Mouse (Mus musculus): ENCODE results near the gene Mfsd10. TPM values are rescaled to one million over a fixed set of nuclear protein-coding genes. Genes with fewer than 3 reads are reported as not detected.
A peak's percentile ranks its signal among the peaks of the same experiment; 100 is the strongest.
"Not testable (repeated sequence)": the region's sequence is repeated elsewhere in the genome, so short reads cannot be mapped to it uniquely, and the experiment has no call there.

Mfsd10 gene
- total and polyA plus RNA-seq, 3 experiments = 136 to 296 TPM; not detected in 1

DNA sequence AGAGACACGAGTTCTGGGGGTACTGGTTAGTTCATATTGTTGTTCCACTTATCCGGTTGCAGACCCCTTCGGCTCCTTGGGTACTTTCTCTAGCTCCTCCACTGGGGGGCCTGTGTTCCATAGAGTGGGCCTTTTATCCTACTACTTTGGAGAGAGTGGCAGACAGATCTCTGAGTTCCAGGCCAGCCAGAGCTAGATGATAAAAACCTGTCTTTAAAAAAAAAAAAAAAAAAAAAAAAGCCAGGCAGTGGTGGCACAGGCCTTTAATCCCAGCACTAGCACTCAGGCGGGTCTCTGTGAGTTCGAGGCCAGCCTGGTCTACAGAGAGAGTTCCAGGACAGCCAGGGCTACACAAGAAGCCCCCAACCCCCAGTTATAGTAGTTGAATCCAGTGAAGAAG lies 44.8 kb downstream of the Mfsd10 start:
- H3K27me3 ChIP-seq (ENCODE audit: control insufficient read depth in 1 of 2, insufficient read depth in 2 of 2, low read length in 2 of 2); H3K4me3 ChIP-seq (ENCODE audit: control insufficient read depth in 1 of 2, insufficient read depth in 1 of 2, low read depth in 2 of 2, low read length in 2 of 2); H3K27ac ChIP-seq (ENCODE audit: control insufficient read depth, low read depth, low read length): not testable (repeated sequence)

DNA sequence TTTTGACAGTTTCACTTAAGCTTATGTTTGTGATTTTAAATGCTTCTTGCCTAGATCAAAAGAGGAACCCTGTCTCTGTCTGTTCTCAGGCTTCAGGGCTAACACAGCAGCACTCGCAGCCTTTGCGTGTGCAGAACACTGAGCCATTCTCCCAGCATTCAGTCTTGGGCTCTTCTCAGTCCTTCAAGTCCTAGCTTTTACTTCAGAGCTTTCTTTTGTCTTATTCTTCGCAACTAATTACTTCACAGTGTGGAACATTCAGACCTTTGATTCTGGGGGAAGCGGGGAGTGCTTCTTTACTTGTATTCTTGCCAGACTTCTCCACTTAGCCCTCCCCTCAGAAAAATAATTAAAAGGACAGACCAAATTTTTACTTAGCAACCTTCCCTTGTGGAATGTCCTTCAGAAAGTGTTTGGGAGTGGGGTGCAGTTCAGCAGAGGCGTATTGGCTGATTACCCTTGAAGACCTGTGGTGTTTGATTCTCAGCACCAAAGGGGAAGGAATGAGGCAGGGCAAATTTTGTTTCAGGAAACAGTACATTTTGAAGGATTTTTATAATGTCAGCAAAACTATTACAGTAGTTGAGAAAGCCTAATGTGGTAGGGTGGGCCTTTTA lies 45.5 kb downstream of the Mfsd10 start:
- H3K79me2 ChIP-seq (ENCODE audit: control insufficient read depth, insufficient read depth, low read length, poor library complexity) = peaks cover 2% of the 10 kb centered on the region; the same call in 1 of the 2 replicates
- H3K4me3 ChIP-seq (ENCODE audit: control insufficient read depth in 1 of 2, insufficient read depth in 1 of 2, low read depth in 2 of 2, low read length in 2 of 2) = no peak overlapping the region
- DNase-seq (ENCODE audit: low read depth, low spot score) = no peak
- no peaks in the 10 kb centered on the region for H3K9me3 ChIP-seq (replicated peaks; ENCODE audit: insufficient read depth, low read length)
- no peaks in the 10 kb centered on the region for H3K4me1 ChIP-seq (ENCODE audit: control insufficient read depth in 1 of 2, insufficient read depth in 2 of 2, low read length in 2 of 2)
- TF ChIP-seq POLR2AphosphoS5 (IDR thresholded peaks at IDR 0.05; ENCODE audit: borderline replicate concordance, low read depth, low read length) = no peak
- no peak for TF ChIP-seq E2F4 (IDR thresholded peaks at IDR 0.05; ENCODE audit: borderline replicate concordance, low read depth, low read length)
- no peak for TF ChIP-seq TAL1 (IDR thresholded peaks at IDR 0.05; ENCODE audit: low read length)
- TF ChIP-seq BHLHE40 (IDR thresholded peaks at IDR 0.05; ENCODE audit: borderline replicate concordance, low read depth, low read length) = no peak
- no peak for TF ChIP-seq ZKSCAN1 (IDR thresholded peaks at IDR 0.05; ENCODE audit: low read depth, low read length)
- TF ChIP-seq ZNF384 (IDR thresholded peaks at IDR 0.05; ENCODE audit: low read depth, low read length) = no peak
- TF ChIP-seq POLR2AphosphoS2 (IDR thresholded peaks at IDR 0.05; ENCODE audit: low read length) = no peak
- no peak for TF ChIP-seq GABPA (IDR thresholded peaks at IDR 0.05; ENCODE audit: low read depth, low read length)
- TF ChIP-seq TCF12 (IDR thresholded peaks at IDR 0.05; ENCODE audit: low read depth, low read length) = no peak
- no peak for TF ChIP-seq ZC3H11A (IDR thresholded peaks at IDR 0.05; ENCODE audit: low read depth, low read length)
- TF ChIP-seq USF1 (IDR thresholded peaks at IDR 0.05; ENCODE audit: low read depth, low read length) = no peak
- no peak for TF ChIP-seq SMC3 (IDR thresholded peaks at IDR 0.05; ENCODE audit: low read depth, low read length)
- TF ChIP-seq CHD1 (IDR thresholded peaks at IDR 0.05; ENCODE audit: low read depth, low read length) = no peak
- TF ChIP-seq MAFK (IDR thresholded peaks at IDR 0.05; ENCODE audit: borderline replicate concordance, low read depth, low read length) = no peak
- no peak for TF ChIP-seq NELFE (IDR thresholded peaks at IDR 0.05; ENCODE audit: low read depth, low read length)
- no peak for TF ChIP-seq KAT2A (conservative IDR thresholded peaks at IDR 0.05; ENCODE audit: low read depth, low read length)
- no peak for TF ChIP-seq RCOR1 (IDR thresholded peaks at IDR 0.05; ENCODE audit: low read depth, low read length)
- TF ChIP-seq USF2 (IDR thresholded peaks at IDR 0.05; ENCODE audit: borderline replicate concordance in 1 of 2, insufficient read depth in 1 of 2, low read depth in 1 of 2, low read length in 2 of 2) = no peak
- TF ChIP-seq MAZ (IDR thresholded peaks at IDR 0.05; ENCODE audit: low read depth, low read length) = no peak
- no peaks in the 10 kb centered on the region for H3K36me3 ChIP-seq (ENCODE audit: control insufficient read depth in 1 of 2, insufficient read depth in 2 of 2, low read length in 2 of 2)
- H3K9ac ChIP-seq (ENCODE audit: control insufficient read depth, low read depth, low read length, poor library complexity, severe bottlenecking) = no peak overlapping the region
- no peak overlapping the region for H3K27ac ChIP-seq (ENCODE audit: control insufficient read depth, low read depth, low read length)
- no peaks in the 10 kb centered on the region for H3K27me3 ChIP-seq (ENCODE audit: control insufficient read depth in 1 of 2, insufficient read depth in 2 of 2, low read length in 2 of 2)

More for the DNA sequence above, 44.8 kb downstream of the Mfsd10 start:
- not testable (repeated sequence) for H3K9me3 ChIP-seq (replicated peaks; ENCODE audit: insufficient read depth, low read length); H3K36me3 ChIP-seq (ENCODE audit: control insufficient read depth in 1 of 2, insufficient read depth in 2 of 2, low read length in 2 of 2); H3K9ac ChIP-seq (ENCODE audit: control insufficient read depth, low read depth, low read length, poor library complexity, severe bottlenecking); DNase-seq (ENCODE audit: low read depth, low spot score); H3K4me1 ChIP-seq (ENCODE audit: control insufficient read depth in 1 of 2, insufficient read depth in 2 of 2, low read length in 2 of 2); H3K79me2 ChIP-seq (ENCODE audit: control insufficient read depth, insufficient read depth, low read length, poor library complexity)
- peak; percentile 60 for TF ChIP-seq ZNF384 (IDR thresholded peaks at IDR 0.05; ENCODE audit: low read depth, low read length)
